Mouse (Mus musculus): ENCODE measurements around the gene Ripor1.
A peak's percentile ranks its signal among the peaks of the same experiment; 100 is the strongest.

Gene Ripor1

GRCm38 (mm10) chr8:105629337-105629736 lies 24.3 kb downstream of the Ripor1 start:
- no peak for DNase-seq (ENCODE audit: low spot score)

- no peak for DNase-seq (ENCODE audit: low spot score)
These were observed 29.9 kb downstream of the Ripor1 start for GRCm38 (mm10) chr8:105634771-105635458.

- no peak for DNase-seq (ENCODE audit: low spot score)
These were observed 30.4 kb downstream of the Ripor1 start for GRCm38 (mm10) chr8:105635481-105635880.

- peak; percentile 90 for DNase-seq (ENCODE audit: low spot score)
These were observed 31.2 kb downstream of the Ripor1 start, which contains the start of gene Ctcf for GRCm38 (mm10) chr8:105636018-105636962. Gene Ctcf (plus strand): TSS chr8:105636568.

GRCm38 (mm10) chr8:105636963-105637510 lies 32.0 kb downstream of the Ripor1 start, which contains the start of gene Agrp:
Gene Agrp (minus strand): TSS chr8:105637393.
- DNase-seq (ENCODE audit: low spot score) = no peak

GRCm38 (mm10) chr8:105637601-105638041 lies 32.6 kb downstream of the Ripor1 start:
- no peak for DNase-seq (ENCODE audit: low spot score)

GRCm38 (mm10) chr8:105638510-105638909 lies 33.5 kb downstream of the Ripor1 start:
- DNase-seq (ENCODE audit: low spot score) = no peak

GRCm38 (mm10) chr8:105639835-105640234 lies 34.8 kb downstream of the Ripor1 start:
- no peak for DNase-seq (ENCODE audit: low spot score)

- DNase-seq (ENCODE audit: low spot score) = no peak
These were observed 35.5 kb downstream of the Ripor1 start for GRCm38 (mm10) chr8:105640511-105640910.

GRCm38 (mm10) chr8:105645205-105645604 lies 40.1 kb downstream of the Ripor1 start:
- DNase-seq (ENCODE audit: low spot score) = no peak

GRCm38 (mm10) chr8:105648929-105649328 lies 43.9 kb downstream of the Ripor1 start:
- no peak for DNase-seq (ENCODE audit: low spot score)

- DNase-seq (ENCODE audit: low spot score) = no peak
These were observed 52.6 kb downstream of the Ripor1 start for GRCm38 (mm10) chr8:105657641-105658040.

- DNase-seq (ENCODE audit: low spot score) = peak; percentile 5
These were observed 56.1 kb downstream of the Ripor1 start for GRCm38 (mm10) chr8:105661167-105661566.

All from urinary bladder, postnatal 14 days (tissue).